Mouse (Mus musculus) heart, postnatal 4 days (tissue): Measurements from ENCODE around the gene Esrra. TPM values are rescaled to one million over a fixed set of nuclear protein-coding genes. Genes with fewer than 3 reads are reported as not detected.
A peak's percentile ranks its signal among the peaks of the same experiment; 100 is the strongest.

Experiments used
- DNase-seq: peaks from one replicate; pipeline ENCODE4 v3.0.0; 2021
- total RNA-seq, 2 experiments: library from RNA; stranded (reverse); gene quantifications; 2 replicates each; pipeline ENCODE4 v1.2.3; 2021

Esrra gene
- 100 to 1,000 TPM; 111 to 119 TPM for total RNA-seq

DNA sequence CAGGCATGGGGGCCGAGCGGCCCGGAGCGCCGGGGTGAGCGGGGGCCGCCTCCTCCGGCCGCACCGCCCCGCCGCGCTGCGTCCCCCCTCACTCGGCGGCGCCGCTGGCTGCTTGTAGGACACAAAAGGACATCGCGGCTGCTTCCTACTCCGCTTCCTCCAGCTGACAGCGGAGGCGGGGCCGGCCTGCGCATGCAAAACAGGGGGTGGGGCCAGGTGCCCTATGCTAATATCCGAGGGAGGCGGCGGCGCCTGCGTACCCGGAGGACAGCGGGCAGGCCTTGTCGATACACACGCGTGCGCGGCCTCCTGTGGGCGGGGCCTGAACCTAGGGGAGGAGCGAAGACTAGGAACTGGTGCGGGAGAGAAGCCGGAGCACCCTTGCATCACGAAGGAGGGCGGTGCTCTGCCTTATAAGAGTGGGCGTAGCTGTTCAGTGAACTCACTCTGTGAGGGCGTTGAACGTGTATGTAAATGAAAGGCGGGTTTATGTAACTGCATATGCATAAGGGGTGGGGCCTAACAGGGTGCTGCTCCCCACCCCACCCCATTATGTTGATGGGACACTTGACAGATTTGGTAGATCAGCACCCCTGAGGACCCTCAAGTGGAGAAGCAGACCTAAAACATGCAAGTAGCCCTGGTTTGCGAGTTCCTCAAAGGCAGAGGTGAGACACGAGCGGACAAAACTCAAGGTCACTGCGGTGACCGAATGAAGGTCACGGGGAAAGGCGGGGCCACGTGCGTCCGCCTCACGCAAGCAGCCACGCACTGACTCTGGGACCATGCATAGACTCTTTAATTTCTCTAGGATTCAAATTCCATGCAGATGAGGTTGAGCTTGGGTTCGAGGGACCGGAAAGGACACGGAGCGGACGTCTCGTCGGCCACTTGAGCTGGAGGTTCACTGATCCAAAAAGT, at the start of gene Esrra:
TSS of gene Esrra (minus strand) at position 167 of the 921 bp plus-strand sequence.
- peak; percentile 100 for DNase-seq

DNA sequence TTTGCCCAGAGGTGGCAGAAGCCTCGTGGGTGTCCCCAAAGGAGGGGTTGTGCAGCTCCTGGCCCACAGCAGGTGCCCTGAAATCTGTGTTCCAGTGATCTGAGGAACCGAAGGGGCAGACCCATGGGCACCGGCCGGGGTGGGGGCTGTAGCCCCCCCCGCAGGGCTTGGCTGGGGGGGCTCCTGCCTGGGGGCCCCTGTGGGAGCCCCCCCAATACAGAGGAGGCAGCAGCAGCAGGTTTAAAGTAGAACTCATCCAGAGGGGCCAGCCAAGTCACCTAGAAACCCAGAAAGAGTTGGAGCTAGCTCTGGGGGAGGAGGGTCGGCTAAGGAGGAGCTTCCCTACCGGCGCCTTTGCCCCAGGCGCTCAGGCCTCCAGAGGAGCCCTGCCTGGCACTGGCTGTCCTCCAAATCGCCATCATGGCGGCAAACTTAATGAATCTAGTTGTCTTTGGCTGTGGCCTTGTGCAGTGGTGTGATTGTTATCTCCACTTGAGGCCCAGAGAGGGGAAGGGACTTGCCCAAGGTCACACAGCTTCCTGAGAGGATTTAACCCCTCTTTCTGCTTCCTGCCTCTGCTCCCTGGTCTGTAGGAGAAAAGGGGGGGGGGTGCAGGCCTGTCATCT, 49.0 kb upstream of the Esrra start:
- DNase-seq = no peak

- peak; percentile 83 for DNase-seq
Observed at GRCm38 (mm10) chr19:6969665-6970381, 48.2 kb upstream of the Esrra start.

GRCm38 (mm10) chr19:6969291-6969664, 47.7 kb upstream of the Esrra start:
- DNase-seq = no peak

DNA sequence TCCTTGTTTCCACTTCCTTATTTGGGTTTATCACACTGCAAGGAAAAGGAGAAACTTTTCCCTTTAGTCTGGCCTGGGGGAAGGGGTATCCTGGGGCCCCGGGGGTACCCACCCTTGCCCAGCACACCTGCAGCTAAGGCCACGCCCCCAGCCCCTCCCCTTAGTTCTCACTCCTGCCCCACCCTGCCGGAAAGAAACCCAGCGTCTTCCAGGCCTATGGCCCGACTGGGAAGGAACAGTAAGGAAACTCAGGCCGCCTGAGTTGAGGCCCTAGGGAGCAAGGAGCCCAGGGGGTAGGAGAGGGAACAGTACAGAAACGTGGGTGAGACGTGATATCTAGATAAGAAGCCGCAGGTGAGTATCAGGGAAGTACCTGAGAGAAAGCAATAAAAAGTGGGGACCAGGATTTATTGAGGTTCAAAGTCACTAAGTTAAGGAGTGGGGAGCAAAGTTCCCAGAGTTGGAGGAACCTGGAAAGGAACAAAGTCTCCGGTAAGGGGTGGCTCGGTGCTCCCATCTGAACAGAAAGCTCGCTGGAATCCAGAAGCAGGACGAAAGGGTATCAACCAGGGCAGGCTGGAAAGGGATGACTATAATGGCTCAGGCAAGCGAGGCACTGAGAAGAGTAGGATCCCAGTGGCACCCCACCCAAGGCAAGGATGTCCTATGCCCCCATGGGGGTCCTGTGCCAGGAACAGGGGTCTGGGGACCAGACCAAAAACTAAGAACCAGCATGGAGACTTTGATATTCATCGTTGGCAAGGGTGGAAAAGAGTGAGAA, 47.1 kb upstream of the Esrra start:
- DNase-seq = no peak

DNA sequence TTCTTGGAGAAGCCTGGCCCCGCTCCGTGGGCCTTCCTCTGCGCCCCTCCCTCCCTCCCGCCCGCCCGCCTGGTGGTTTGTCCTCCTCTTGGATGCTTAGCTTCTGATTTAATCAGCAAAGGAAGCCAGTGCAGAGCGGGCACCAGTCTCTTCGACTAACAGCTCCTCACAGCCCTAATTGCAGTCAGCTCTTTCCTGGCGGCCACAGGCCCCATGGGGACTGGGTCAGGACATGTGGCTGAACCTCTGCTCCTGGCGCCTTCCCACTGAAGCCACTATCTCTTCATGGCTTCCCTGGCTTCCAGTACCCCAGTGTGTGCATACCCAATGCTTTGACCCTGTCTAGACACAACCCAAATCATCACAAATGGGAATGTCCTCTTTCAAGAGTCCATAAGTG, 34.8 kb upstream of the Esrra start:
- no peak for DNase-seq

DNA sequence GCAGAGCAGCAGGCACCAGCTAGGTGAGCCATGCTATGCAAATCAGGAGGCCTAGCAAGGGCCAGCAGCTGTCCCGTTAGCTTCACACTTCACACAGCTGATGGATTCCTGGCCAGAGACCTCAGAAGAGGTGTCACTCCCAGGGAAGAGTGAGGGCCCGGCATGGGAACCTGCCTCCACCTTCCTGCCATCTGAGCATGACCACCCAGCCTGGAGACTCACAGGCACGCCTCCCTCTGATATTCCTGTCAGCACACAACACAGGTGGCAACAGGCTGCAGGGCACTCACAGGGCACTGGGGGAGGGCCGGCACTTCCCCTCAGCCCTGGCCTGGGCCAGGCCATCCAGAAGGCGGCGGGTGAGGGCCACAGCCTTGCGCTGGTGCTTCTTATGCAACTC, 33.8 kb upstream of the Esrra start:
- DNase-seq = peak; percentile 68

DNA sequence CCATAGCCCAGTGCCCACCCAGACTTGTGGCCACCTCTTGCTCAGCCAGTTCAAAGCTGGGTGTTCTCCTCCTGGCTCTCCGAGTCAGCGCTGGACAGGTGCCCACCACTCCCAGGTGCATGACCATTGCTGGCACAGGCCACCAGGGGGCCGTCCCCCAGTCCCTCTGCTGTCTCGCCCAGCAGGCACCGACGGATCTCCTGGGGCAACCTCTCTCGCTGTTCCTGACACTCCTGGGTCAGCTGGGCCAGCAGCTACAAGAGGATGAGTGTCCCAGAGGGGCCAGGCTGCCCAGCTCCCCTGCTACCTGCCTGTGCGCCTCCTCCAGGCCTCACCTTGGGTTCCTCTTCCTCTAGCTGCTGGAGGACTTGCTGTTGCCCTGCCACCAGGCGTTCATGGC, 32.4 kb upstream of the Esrra start:
- peak; percentile 79 for DNase-seq

- DNase-seq = peak; percentile 48
Observed at GRCm38 (mm10) chr19:6952712-6953037, 31.1 kb upstream of the Esrra start.

DNA sequence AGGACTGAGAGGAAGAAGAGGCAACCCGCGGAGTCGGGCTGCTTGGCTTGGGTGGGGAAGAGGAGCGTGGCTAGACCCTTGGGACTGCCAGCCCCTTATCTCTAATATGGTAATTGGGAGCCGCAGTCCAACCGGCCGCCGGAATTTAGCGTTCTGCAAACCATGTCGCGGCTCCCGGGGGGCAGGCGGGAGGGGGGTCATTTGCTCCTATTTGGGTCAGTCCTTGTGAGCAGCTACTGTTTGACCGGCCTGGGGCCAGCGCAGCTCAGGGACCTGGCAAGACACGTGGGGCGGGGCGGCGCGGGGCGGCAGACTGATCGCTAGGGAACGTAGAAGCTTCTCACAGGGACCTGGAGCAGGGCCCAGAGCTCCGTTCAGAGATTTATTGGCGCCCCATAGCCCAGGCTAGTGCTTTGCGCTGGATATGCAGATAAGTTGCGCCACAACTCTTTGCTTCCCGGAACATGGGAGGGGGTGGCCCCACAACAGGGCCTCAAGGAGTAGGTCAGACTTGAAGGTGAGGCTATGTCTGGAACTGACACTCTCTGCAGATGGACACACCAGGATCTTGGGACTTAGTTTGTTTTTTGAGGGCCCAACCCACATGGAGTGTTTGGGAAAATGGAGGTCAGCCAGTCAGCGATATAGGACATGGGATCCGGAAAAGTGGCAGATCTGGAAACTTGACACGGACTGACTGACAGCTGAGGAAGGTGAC, 30.5 kb upstream of the Esrra start:
- DNase-seq = peak; percentile 88

DNA sequence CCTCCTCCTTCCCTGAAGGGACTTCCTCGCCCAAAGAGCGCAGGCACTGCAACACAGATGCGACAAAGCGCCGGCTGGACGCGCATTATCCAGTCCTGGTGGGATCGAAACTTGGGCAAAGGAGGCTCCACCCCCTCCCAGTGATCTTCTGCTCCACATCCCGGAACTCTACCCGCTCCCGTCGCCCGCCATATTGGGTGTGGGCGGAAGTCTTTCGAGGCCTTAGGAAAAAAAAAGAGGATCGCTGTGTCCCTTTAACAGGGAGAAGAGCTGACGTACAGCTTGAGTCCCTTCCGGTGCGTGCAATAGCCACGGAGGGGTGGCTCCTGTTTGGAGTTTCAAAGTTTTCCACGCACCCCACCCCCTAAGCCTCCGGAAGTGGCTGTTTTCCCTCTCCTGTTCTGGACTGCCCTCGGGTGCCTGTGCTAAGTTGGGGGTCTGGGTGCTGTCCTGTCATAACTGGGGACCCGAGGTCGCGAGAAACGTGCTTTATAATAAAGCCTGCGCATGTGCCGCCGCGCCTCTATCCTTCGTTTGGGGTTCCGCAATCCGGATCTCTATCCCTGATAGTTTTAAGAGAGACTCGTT, 29.9 kb upstream of the Esrra start:
- DNase-seq = peak; percentile 94

DNA sequence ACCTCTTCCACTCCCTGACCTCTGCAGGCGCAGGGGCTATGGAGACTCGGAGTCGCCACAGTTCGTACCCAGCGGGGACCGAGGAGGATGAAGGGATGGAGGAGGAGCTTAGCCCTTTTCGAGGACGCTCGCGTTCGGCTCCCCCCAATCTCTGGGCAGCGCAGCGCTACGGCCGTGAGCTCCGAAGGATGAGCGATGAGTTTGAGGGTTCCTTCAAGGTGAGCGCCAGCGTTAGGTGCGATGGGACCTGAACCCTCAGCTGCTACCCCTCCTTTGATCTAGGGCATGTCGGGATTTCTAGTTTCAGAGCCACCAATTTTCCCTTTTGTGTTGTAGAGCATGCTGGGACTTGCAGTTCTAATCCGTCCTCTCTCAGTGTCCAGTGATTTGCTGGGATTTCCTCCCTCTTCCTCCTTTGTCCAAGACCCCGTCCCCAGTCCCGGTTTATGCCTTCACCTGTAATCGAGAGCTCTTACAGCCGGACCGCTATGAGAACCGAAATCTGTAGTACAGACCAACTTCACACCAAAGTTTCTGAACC, 29.1 kb upstream of the Esrra start:
- DNase-seq = peak; percentile 51

- no peak for DNase-seq
Observed at GRCm38 (mm10) chr19:6949951-6950350, 28.3 kb upstream of the Esrra start.

- no peak for DNase-seq
Observed at GRCm38 (mm10) chr19:6949532-6949931, 27.9 kb upstream of the Esrra start.

GRCm38 (mm10) chr19:6948186-6948585, 26.6 kb upstream of the Esrra start:
- no peak for DNase-seq

- no peak for DNase-seq
Observed at GRCm38 (mm10) chr19:6947742-6948141, 26.1 kb upstream of the Esrra start.

GRCm38 (mm10) chr19:6943709-6944108, 22.1 kb upstream of the Esrra start:
- DNase-seq = no peak

GRCm38 (mm10) chr19:6942764-6943163, 21.2 kb upstream of the Esrra start:
- DNase-seq = no peak

DNA sequence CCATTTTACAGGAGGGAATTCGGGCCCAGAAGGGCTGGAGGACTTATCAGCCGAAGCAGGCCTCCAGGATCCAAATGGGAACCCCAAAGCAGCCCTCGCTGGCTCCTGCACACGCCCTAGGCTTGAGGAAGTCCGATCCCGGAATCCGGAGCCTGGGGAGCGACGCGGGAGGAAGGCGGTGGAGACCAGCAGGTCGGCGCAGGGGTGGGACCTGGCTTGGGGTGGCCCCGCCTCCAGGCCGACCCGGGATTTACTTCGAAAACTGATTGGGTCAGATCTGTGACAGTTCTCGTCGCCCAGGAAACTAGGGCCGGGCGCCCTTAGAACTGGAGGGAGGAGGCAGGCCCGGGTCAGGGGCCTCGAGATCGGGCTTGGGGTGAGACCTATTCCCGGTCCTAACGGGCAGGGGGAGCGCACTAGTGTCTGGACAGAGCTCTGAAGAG, 20.7 kb upstream of the Esrra start, which contains the start of gene Gpr137:
TSS of gene Gpr137 (minus strand) at position 232 of the 443 bp plus-strand sequence.
- peak; percentile 95 for DNase-seq

DNA sequence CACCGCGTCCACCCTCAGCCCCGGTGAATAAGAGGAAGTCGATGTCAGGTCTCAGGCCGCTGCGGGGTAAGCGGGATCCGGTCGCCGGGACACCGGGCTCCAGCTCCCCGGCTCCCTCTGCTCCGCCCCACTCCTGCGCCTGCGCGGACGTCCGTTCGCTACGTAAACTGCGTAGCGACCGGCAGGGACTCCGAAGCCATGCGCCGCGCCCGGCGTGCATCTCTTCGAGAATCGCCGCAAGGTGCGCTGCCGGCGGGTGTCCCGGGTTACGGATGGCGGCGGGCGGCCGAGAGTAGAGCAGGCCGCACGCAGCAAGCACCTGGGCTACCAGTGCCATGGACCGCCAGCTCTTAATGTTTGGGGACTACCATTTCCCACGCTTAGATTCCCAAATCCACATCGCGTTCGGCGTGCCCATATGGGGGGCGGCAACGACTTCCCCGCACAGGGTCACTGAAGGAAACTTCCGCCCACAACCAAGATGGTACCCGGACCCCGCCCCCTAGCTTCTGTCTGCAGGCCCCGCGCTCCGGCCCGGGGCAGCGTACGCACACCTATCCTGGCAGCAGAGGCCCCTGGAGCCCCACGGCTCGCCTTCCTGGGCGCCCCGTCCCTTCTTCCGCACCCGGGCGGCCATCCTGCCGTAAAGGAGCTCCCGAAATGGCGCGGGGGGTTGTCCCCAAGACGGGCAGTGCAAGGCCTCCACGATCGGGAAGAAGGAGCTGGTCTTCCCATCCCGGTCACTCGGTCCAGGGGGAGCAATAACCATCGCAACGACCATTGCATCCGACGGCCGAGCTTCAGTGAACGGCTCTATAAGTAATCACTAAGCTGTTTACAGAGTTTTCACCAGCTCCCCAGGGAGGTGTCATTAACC, 20.0 kb upstream of the Esrra start, which contains the start of gene Bad:
TSS of gene Bad (plus strand) at position 490 of the 877 bp plus-strand sequence.
- DNase-seq = peak; percentile 97
